Mouse (Mus musculus) myocyte (in vitro differentiated cells): ENCODE measurements around the gene Uba7.

Experiments used
- CEBPB ChIP-seq: IDR thresholded peaks from 2 replicates; pipeline ENCODE4 v1.6.1; 2011; ENCODE audit warnings: mild to moderate bottlenecking, moderate library complexity; ENCODE audit not compliant: poor library complexity, insufficient read depth, severe bottlenecking
- E2F4 ChIP-seq: IDR thresholded peaks from one replicate; pipeline ENCODE4 v1.6.1; 2011; ENCODE audit warnings: mild to moderate bottlenecking, control low read depth, moderate library complexity; ENCODE audit not compliant: insufficient read depth
- MAX ChIP-seq: IDR thresholded peaks from one replicate; pipeline ENCODE4 v1.6.1; 2011; ENCODE audit warnings: low read depth, mild to moderate bottlenecking, control low read depth
- MYOD1 ChIP-seq, 3 experiments: IDR thresholded peaks; one replicate each; pipeline ENCODE4 v1.6.1; 2011; ENCODE audit warnings: control low read depth in 2 of 3, low read depth in 2 of 3, mild to moderate bottlenecking in 2 of 3, moderate library complexity in 1 of 3; ENCODE audit not compliant: insufficient read length in 2 of 3, control insufficient read depth in 1 of 3
- MYOG ChIP-seq, 3 experiments: IDR thresholded peaks; one replicate each; pipeline ENCODE4 v1.6.1; 2011; ENCODE audit warnings: control low read depth in 2 of 3, low read depth in 2 of 3, mild to moderate bottlenecking in 2 of 3; ENCODE audit not compliant: insufficient read length in 2 of 3, control insufficient read depth in 1 of 3, insufficient read depth in 1 of 3
- POLR2A ChIP-seq: IDR thresholded peaks from one replicate; pipeline ENCODE4 v1.6.1; 2011; ENCODE audit warnings: low read depth, mild to moderate bottlenecking, control low read depth, moderate library complexity; ENCODE audit not compliant: insufficient read length
- POLR2AphosphoS2 ChIP-seq: IDR thresholded peaks from one replicate; pipeline ENCODE4 v1.6.1; 2011; ENCODE audit warnings: low read depth, control low read depth; ENCODE audit not compliant: insufficient read length
- REST ChIP-seq: IDR thresholded peaks from one replicate; pipeline ENCODE4 v1.6.1; 2011; ENCODE audit warnings: mild to moderate bottlenecking, control low read depth, moderate library complexity; ENCODE audit not compliant: insufficient read depth, insufficient read length
- SRF ChIP-seq: IDR thresholded peaks from one replicate; pipeline ENCODE4 v1.6.1; 2011; ENCODE audit warnings: low read depth; ENCODE audit not compliant: control insufficient read depth, insufficient read length
- TCF12 ChIP-seq: IDR thresholded peaks from one replicate; pipeline ENCODE4 v1.6.1; 2011; ENCODE audit warnings: mild to moderate bottlenecking, control low read depth; ENCODE audit not compliant: poor library complexity, insufficient read depth, severe bottlenecking
- TCF3 ChIP-seq: IDR thresholded peaks from one replicate; pipeline ENCODE4 v1.6.1; 2011; ENCODE audit warnings: low read depth, control low read depth; ENCODE audit not compliant: insufficient read length
- USF1 ChIP-seq: IDR thresholded peaks from one replicate; pipeline ENCODE4 v1.6.1; 2011; ENCODE audit warnings: low read depth, mild to moderate bottlenecking, control low read depth, moderate library complexity

GRCm38 (mm10) chr9:107993013-107993412 is 17.7 kb downstream of the Uba7 start:
- TF ChIP-seq CEBPB = no peak
- no peak for TF ChIP-seq POLR2A
- no peak for TF ChIP-seq MYOG (IDR thresholded peaks at IDR 0.05; ENCODE audit: control insufficient read depth in 1 of 3, insufficient read depth in 1 of 3, insufficient read length in 2 of 3, low read depth in 2 of 3)
- TF ChIP-seq POLR2AphosphoS2 = no peak
- no peak for TF ChIP-seq E2F4
- no peak for TF ChIP-seq MAX
- no peak for TF ChIP-seq USF1
- TF ChIP-seq SRF = no peak
- no peak for TF ChIP-seq TCF12
- no peak for TF ChIP-seq MYOD1 (IDR thresholded peaks at IDR 0.05; ENCODE audit: control insufficient read depth in 1 of 3, insufficient read length in 2 of 3, low read depth in 2 of 3)
- TF ChIP-seq REST = no peak
- TF ChIP-seq TCF3 = no peak
